Mouse (Mus musculus) T-cell, adult 66 days (primary cell): ENCODE measurements around the gene Rundc3b. TPM values are rescaled to one million over a fixed set of nuclear protein-coding genes. Genes with fewer than 3 reads are reported as not detected.

Experiments
- total RNA-seq, 2 experiments: library from RNA; stranded (reverse); gene quantifications; 3 replicates in 1 of 2; 4 replicates in 1 of 2; pipeline ENCODE4 v1.2.4; 2023

The Rundc3b gene
- 10 to 100 TPM; 14.7 to 19.0 TPM for total RNA-seq

DNA sequence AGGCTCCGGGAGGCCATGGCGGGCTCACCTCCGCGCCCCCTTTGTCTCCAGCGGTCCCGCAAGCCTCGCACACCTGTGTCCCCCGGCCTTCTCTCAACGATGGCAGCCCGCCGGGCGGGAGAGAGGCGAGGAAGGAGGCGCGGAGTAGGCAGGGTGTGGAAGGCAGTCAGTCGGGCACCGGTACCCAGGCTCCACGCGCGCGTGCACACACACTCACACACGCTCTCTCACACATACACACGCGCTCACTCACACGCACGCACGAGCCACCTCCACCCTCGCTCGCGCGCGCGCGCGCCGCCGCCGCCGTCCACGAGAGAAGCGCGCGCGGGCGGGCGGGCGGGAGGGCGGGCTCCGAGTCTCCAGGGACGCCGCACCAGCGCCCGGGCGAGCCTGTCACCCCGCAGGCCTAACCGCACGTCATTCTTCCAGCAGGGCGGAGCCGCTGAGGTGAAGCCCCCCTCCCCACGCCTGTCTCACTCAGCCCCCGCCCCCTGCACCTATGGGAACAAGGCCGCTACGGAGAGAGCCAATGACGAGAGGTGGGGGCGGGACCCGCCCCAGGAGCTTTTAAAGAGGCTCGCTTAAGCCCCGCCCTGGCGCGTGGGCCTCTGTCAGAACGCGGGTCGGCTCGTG, at the start of gene Rundc3b:
TSS of gene Rundc3b (minus strand) at position 357 of the 636 bp plus-strand sequence.

GRCm38 (mm10) chr5:8659911-8660737, 37.4 kb upstream of the Rundc3b start, which contains the start of gene Abcb1a:
Abcb1a (plus strand) TSS chr5:8660077.

Other genes with a start within 250 kb of the Rundc3b start
- 10 to 100 TPM; 76.6 to 76.7 TPM for gene Dbf4, start 200.2 kb downstream of the Rundc3b start, total RNA-seq
- gene Slc25a40, start 200.1 kb downstream of the Rundc3b start, total RNA-seq = 10 to 100 TPM; 21.0 to 24.8 TPM
- gene Abcb1a, start 37.1 kb upstream of the Rundc3b start, total RNA-seq = 10 to 100 TPM; 15.3 to 25.8 TPM
- gene Abcb1b, start 175.2 kb upstream of the Rundc3b start, total RNA-seq = 10 to 100 TPM; 15.3 to 18.3 TPM